Mouse (Mus musculus): ENCODE data around the gene Unc5c.

Gene Unc5c

GRCm38 (mm10) chr3:141719050-141719449, 254.0 kb downstream of the Unc5c start:
- no peak for DNase-seq

- no peak for DNase-seq
These were observed 259.5 kb downstream of the Unc5c start for GRCm38 (mm10) chr3:141724499-141724898.

- DNase-seq, result no peak
These were observed 260.4 kb downstream of the Unc5c start for GRCm38 (mm10) chr3:141725432-141725831.

GRCm38 (mm10) chr3:141733844-141734243, 268.8 kb downstream of the Unc5c start:
- DNase-seq, result no peak

- DNase-seq, result no peak
These were observed 270.3 kb downstream of the Unc5c start for GRCm38 (mm10) chr3:141735285-141735684.

- DNase-seq, result no peak
These were observed 280.3 kb downstream of the Unc5c start for GRCm38 (mm10) chr3:141745322-141745721.

- no peak for DNase-seq
These were observed 283.8 kb downstream of the Unc5c start for GRCm38 (mm10) chr3:141748694-141749381.

GRCm38 (mm10) chr3:141752172-141752571, 287.2 kb downstream of the Unc5c start:
- no peak for DNase-seq

- DNase-seq, result no peak
These were observed 292.2 kb downstream of the Unc5c start for GRCm38 (mm10) chr3:141757259-141757658.

- DNase-seq, result no peak
These were observed 313.4 kb downstream of the Unc5c start for GRCm38 (mm10) chr3:141778411-141778919.

- no peak for DNase-seq
These were observed 314.2 kb downstream of the Unc5c start for GRCm38 (mm10) chr3:141779186-141779585.

- no peak for DNase-seq
These were observed 317.5 kb downstream of the Unc5c start for GRCm38 (mm10) chr3:141782553-141782952.

- DNase-seq, result no peak
These were observed 326.2 kb downstream of the Unc5c start for GRCm38 (mm10) chr3:141791026-141791780.

- DNase-seq, result no peak
These were observed 327.1 kb downstream of the Unc5c start for GRCm38 (mm10) chr3:141792106-141792505.

- DNase-seq, result no peak
These were observed 328.7 kb downstream of the Unc5c start for GRCm38 (mm10) chr3:141793755-141794154.

- no peak for DNase-seq
These were observed 329.4 kb downstream of the Unc5c start for GRCm38 (mm10) chr3:141794371-141794770.

GRCm38 (mm10) chr3:141797372-141797771, 332.4 kb downstream of the Unc5c start:
- no peak for DNase-seq

- no peak for DNase-seq
These were observed 332.8 kb downstream of the Unc5c start for GRCm38 (mm10) chr3:141797789-141798188.

- DNase-seq, result no peak
These were observed 339.1 kb downstream of the Unc5c start for GRCm38 (mm10) chr3:141804133-141804532.

GRCm38 (mm10) chr3:141809581-141809980, 344.6 kb downstream of the Unc5c start:
- DNase-seq, result no peak

- no peak for DNase-seq
These were observed 345.9 kb downstream of the Unc5c start for GRCm38 (mm10) chr3:141810944-141811343.

- no peak for DNase-seq
These were observed 346.3 kb downstream of the Unc5c start for GRCm38 (mm10) chr3:141811348-141811747.

- DNase-seq, result no peak
These were observed 349.8 kb downstream of the Unc5c start for GRCm38 (mm10) chr3:141814776-141815175.
